Mouse (Mus musculus): Measurements from ENCODE around the gene Clip1.

Clip1 gene

DNA sequence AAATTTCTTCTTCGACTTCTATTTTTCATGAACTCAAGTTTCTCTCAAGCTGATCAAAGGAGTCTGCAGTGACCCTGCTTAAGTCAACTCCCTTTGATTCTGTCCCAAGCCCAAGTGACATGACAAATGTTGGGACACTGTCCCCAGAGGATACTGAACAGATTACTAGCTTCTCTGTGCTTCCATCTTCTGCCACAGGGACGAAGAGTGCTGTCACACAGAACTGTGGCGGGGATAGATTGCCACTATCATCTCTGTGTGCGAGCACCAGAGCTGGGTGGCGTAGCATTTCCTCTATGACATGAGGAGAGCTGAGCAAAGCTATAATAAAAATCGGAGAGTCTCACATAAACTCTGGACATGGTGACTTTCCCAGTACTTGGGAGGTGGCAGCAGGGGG, 82.2 kb downstream of the Clip1 start:
- no peak for DNase-seq (ENCODE audit: low spot score)

DNA sequence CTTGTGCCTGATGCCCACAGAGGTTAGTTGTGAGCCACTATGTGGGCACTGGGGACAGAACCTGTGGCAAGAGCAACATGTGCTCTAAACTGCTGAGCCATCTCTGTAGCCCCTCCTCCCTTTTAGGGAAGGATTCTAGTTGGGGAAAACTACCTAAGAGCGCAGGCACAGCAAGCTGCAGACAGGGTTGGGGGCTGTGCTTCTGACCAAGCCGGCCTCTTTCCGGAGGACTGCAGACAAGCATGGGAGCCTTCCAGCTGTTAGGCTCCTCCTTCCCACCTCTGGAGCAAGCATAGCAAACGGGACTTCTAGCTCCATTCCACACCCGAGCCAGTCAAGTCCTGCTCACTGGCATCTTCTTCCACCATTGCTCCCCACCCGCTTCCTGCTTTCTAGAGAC, 85.1 kb downstream of the Clip1 start:
- DNase-seq (ENCODE audit: low spot score): no peak

DNA sequence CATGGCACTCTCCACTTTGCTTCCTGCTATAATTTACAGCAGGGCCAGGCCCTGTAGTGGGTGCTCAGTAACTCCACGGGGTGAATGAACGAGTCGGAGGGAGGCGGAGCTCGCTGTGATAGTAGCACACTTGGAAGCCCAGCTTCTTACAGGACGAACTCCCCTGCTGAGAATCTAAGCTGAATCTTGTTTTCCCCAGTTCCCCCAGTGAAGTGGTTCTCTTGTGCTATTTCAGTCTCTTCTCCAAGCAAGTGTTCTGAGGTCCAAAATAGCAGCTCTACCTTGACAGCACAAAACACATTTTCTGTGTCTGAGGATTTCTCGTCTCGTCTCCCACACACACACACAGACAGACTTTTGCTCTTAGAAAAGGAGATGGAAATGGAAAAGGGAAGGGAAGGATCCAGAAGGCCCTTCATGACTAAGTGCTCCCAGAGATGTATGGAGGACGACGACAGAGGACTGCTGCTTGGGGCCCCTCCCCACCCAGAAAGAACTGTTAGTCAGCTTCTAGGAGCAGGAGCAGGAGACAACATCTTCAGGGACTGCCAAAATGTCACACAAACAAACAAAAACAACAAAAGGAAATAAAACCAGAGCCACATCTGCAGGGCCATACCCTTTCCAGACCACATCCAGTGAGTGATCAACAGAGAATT, 90.7 kb downstream of the Clip1 start:
- no peak for DNase-seq (ENCODE audit: low spot score)

GRCm38 (mm10) chr5:123580043-123580442, 104.4 kb downstream of the Clip1 start:
- no peak for DNase-seq (ENCODE audit: low spot score)

DNA sequence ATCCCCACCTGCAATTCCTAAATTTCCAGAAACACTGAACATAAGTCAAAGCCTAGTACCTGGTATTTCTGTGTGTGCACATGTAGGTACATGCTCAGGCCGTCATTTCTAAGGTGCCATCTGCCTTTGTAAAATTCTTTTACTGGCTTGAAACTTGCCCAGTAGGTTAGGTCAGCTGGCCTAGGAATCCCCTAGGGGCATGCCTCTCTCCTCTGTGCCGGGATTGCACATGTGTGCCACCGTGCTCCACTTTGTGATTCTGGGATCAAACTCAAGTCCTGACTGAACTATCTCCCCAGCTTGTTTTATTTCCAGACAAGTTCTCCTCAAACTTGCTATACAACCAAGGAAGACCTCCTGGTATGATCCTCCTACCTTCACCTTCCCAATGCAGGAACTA, 107.7 kb downstream of the Clip1 start:
- DNase-seq (ENCODE audit: low spot score): no peak

DNA sequence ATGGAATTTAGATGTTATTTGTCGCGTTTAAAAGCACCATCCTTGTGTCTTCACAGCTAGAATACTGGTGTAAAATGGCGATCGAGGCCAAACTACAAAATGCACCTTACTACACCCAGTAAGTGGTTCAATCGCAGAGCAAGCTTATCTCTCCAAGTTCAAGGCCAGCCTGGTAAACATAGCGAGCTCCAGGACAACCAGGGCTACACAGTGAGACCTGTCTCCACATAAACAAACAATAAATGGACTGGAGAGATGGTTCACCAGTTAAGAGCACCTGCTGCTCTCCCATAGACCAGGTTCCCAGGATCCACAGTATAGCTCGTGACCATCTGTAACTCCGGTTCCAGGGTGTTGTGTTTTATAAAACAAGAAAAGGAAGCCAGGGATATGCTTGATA, 111.1 kb downstream of the Clip1 start:
- no peak for DNase-seq (ENCODE audit: low spot score)

GRCm38 (mm10) chr5:123572357-123573186, 111.8 kb downstream of the Clip1 start, which contains the start of gene Vps33a:
Gene Vps33a, minus strand, starts transcription at chr5:123573038.
- peak; percentile 92 for DNase-seq (ENCODE audit: low spot score)

DNA sequence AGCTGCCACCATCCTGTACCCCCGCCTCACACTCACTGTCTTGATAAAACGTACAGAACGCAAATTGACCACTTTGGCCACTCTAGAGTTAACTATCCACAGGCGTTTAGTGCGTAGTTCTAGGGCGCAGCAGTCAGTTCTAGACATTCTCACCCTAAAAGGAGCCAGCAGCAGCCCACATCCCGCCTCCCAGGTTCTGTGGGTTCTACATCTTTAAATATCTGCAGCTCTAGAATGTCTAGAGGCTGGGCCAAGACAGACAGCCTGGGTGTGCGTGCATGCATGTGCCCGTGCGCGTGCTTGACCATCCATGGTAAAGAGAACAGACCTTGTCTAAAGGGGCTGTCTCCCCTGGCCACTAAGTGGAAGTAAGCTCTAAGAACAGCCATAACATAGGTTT, 123.3 kb downstream of the Clip1 start:
- no peak for DNase-seq (ENCODE audit: low spot score)

DNA sequence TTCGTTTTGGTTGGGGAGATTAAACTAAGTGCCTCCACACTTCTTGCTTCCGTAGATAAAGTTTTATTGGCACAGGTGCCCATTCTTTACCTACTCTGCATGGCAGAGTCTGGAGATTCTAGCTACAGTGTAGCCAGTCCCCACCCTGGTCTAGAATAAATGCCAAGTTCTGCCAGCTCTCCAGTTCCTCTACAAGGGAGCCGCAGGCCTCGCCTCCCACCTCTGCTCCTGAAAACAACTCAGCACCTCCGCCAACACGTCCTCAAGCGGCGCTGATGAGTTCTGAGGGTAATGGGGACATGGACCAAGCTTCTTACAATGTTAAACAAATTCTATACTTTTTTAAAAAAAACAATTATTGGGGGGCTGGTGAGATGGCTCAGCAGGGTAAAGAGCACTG, 124.8 kb downstream of the Clip1 start:
- no peak for DNase-seq (ENCODE audit: low spot score)

DNA sequence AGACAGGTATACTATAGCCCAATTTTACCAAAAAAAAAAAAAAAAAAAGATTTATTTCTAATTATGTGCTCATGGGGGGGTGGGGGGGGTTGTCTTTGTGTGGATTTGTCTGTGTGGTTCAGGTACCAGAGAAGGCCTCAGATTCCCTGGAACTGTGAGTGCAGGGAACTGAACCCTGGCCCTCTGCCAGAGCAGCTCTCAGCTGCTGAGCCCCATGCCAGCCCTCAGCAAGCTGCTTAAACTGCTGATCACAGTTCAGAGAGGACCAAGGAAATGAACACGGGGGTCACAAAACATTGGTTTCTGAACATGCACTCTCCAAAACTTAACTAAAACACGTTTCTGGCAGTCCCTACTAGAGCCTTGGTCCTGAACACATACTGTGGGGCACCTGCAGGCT, 128.0 kb downstream of the Clip1 start:
- no peak for DNase-seq (ENCODE audit: low spot score)

DNA sequence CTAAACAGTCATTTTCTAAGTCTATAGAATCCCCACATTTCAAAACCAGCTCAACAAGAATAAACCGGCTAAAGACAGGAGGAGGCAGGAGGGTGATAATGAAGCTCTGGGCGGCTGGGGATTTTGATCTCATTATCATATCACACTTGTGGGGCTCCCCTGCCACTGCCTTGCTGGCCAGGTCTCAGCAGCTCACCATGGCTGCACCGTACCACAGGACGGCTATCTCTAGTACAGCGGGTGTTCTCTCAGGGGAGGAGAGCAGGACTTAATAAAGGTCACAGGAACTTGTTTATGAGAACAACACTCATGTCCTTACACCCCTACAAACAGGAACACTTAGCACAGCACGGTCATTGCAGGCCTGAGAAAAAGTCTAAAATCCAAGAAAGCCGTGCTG, 128.7 kb downstream of the Clip1 start:
- no peak for DNase-seq (ENCODE audit: low spot score)

- no peak for DNase-seq (ENCODE audit: low spot score)
Measured at GRCm38 (mm10) chr5:123533801-123534200, 150.6 kb downstream of the Clip1 start.

DNA sequence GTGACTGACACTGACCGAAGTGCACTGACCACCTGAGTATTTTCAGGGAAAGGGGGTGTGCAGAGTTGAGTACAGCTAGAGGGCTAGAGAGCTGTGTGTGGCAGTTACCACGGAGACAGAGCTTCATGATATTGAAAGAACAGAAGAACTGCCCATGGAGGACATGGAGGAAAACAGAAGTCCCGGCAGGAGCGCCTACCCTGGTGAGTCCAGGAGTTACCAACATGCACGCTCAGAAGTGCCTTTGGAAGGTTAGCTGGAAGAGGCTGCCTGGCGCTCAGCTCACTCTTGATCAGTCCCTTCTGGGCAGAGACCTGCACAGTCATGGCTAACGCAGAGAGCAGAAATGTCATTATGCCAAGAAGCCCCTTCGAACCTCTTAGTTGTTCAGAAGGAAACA, 154.4 kb downstream of the Clip1 start:
- no peak for DNase-seq (ENCODE audit: low spot score)

- no peak for DNase-seq (ENCODE audit: low spot score)
Measured at GRCm38 (mm10) chr5:123528641-123529040, 155.8 kb downstream of the Clip1 start.
